Mouse (Mus musculus) ES-Bruce4 (cell line): ENCODE measurements around the gene Wasf2.

Experiments used
- CTCF ChIP-seq: IDR thresholded peaks from one replicate; pipeline ENCODE4 v1.8.1; 2011; ENCODE audit warnings: low read depth, low read length
- EP300 ChIP-seq: IDR thresholded peaks from 2 replicates; pipeline ENCODE4 v1.6.1; 2011; ENCODE audit warnings: low read depth, low read length; ENCODE audit not compliant: insufficient read depth
- POLR2A ChIP-seq: IDR thresholded peaks from one replicate; pipeline ENCODE4 v1.8.1; 2011; ENCODE audit warnings: low read length; ENCODE audit not compliant: insufficient read depth

DNA sequence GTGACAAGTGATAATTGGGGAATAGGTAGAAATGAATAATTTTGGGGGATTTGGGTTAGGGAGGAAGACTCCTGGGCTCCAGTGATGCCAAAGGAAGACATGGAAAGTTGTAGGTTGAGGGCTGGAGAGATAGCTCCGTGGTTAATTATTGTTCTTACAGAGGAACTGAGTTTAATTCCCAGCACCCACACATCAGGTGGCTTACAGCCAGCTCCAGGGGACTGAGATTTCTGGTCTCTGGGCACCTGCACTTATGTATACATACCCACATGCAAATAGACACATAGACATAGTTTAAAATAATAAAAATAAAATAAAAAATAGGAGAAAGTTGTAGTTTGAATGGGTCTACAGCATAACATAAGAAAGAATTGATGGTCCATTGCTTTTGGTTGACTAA lies 6.6 kb downstream of the Wasf2 start:
- TF ChIP-seq CTCF (no peak), EP300 (no peak), POLR2A (no peak)
